Mouse (Mus musculus): ENCODE measurements around the gene Krr1. TPM values are rescaled to one million over a fixed set of nuclear protein-coding genes. Genes with fewer than 3 reads are reported as not detected.
"Not testable (repeated sequence)": the region's sequence is repeated elsewhere in the genome, so short reads cannot be mapped to it uniquely, and the experiment has no call there.

The Krr1 gene
- polyA plus RNA-seq, 1 experiment, result not detected

GRCm38 (mm10) chr10:111996911-111997347, 24.5 kb downstream of the Krr1 start:
- H3K4me3 ChIP-seq (ENCODE audit: insufficient read depth, low read depth, low read length), result no peak overlapping the region
- TF ChIP-seq POLR2A (IDR thresholded peaks at IDR 0.05; ENCODE audit: insufficient read depth, low read depth, low read length) (no peak), CTCF (IDR thresholded peaks at IDR 0.05; ENCODE audit: insufficient read depth, low read depth, low read length) (no peak)
- H3K4me1 ChIP-seq (ENCODE audit: control insufficient read depth, insufficient read depth, low read length), result no peaks in the 10 kb centered on the region
- 82% methylated on average over 8 of the region's 8 CpGs for WGBS
- no peak overlapping the region for H3K27ac ChIP-seq (ENCODE audit: insufficient read depth, low read depth, low read length)

- Histone ChIP-seq H3K4me3 (ENCODE audit: insufficient read depth, low read depth, low read length) (no peak overlapping the region), H3K4me1 (ENCODE audit: control insufficient read depth, insufficient read depth, low read length) (no peaks in the 10 kb centered on the region), H3K27ac (ENCODE audit: insufficient read depth, low read depth, low read length) (no peak overlapping the region)
- no peak for TF ChIP-seq POLR2A (IDR thresholded peaks at IDR 0.05; ENCODE audit: insufficient read depth, low read depth, low read length)
These were observed 25.2 kb downstream of the Krr1 start for GRCm38 (mm10) chr10:111997671-111998070.

GRCm38 (mm10) chr10:111999765-112000164, 27.3 kb downstream of the Krr1 start:
- no peak overlapping the region for H3K4me3 ChIP-seq (ENCODE audit: insufficient read depth, low read depth, low read length)
- no peak overlapping the region for H3K27ac ChIP-seq (ENCODE audit: insufficient read depth, low read depth, low read length)
- TF ChIP-seq POLR2A (IDR thresholded peaks at IDR 0.05; ENCODE audit: insufficient read depth, low read depth, low read length), result no peak
- TF ChIP-seq CTCF (IDR thresholded peaks at IDR 0.05; ENCODE audit: insufficient read depth, low read depth, low read length), result no peak
- WGBS, result 67% methylated on average over 3 of the region's 3 CpGs
- no peaks in the 10 kb centered on the region for H3K4me1 ChIP-seq (ENCODE audit: control insufficient read depth, insufficient read depth, low read length)

- Histone ChIP-seq H3K4me3 (ENCODE audit: insufficient read depth, low read depth, low read length) (no peak overlapping the region), H3K27ac (ENCODE audit: insufficient read depth, low read depth, low read length) (no peak overlapping the region), H3K4me1 (ENCODE audit: control insufficient read depth, insufficient read depth, low read length) (no peaks in the 10 kb centered on the region)
- no peak for TF ChIP-seq CTCF (IDR thresholded peaks at IDR 0.05; ENCODE audit: insufficient read depth, low read depth, low read length)
- no peak for TF ChIP-seq POLR2A (IDR thresholded peaks at IDR 0.05; ENCODE audit: insufficient read depth, low read depth, low read length)
- WGBS, result 84% methylated on average over 5 of the region's 5 CpGs
These were observed 28.1 kb downstream of the Krr1 start for GRCm38 (mm10) chr10:112000568-112000967.

- TF ChIP-seq CTCF (IDR thresholded peaks at IDR 0.05; ENCODE audit: insufficient read depth, low read depth, low read length) (no peak), POLR2A (IDR thresholded peaks at IDR 0.05; ENCODE audit: insufficient read depth, low read depth, low read length) (no peak)
- H3K4me3 ChIP-seq (ENCODE audit: insufficient read depth, low read depth, low read length), result no peak overlapping the region
- no peak overlapping the region for H3K27ac ChIP-seq (ENCODE audit: insufficient read depth, low read depth, low read length)
- H3K4me1 ChIP-seq (ENCODE audit: control insufficient read depth, insufficient read depth, low read length), result no peaks in the 10 kb centered on the region
- 91% methylated on average over 2 of the region's 2 CpGs for WGBS
These were observed 28.9 kb downstream of the Krr1 start for GRCm38 (mm10) chr10:112001350-112001749.

GRCm38 (mm10) chr10:112001756-112002520, 29.5 kb downstream of the Krr1 start:
- 87% methylated on average over 9 of the region's 9 CpGs for WGBS
- no peak overlapping the region for H3K27ac ChIP-seq (ENCODE audit: insufficient read depth, low read depth, low read length)
- H3K4me1 ChIP-seq (ENCODE audit: control insufficient read depth, insufficient read depth, low read length), result no peaks in the 10 kb centered on the region
- TF ChIP-seq POLR2A (IDR thresholded peaks at IDR 0.05; ENCODE audit: insufficient read depth, low read depth, low read length), result no peak
- TF ChIP-seq CTCF (IDR thresholded peaks at IDR 0.05; ENCODE audit: insufficient read depth, low read depth, low read length), result no peak
- no peak overlapping the region for H3K4me3 ChIP-seq (ENCODE audit: insufficient read depth, low read depth, low read length)

GRCm38 (mm10) chr10:112002544-112003215, 30.2 kb downstream of the Krr1 start, which contains the start of gene Glipr1:
Gene Glipr1, minus strand, starts transcription at chr10:112002631.
- Histone ChIP-seq H3K4me3 (ENCODE audit: insufficient read depth, low read depth, low read length) (no peak within 1 kb of the TSS), H3K4me1 (ENCODE audit: control insufficient read depth, insufficient read depth, low read length) (no peaks in the 10 kb centered on the region), H3K27ac (ENCODE audit: insufficient read depth, low read depth, low read length) (no peak within 1 kb of the TSS)
- 69% methylated on average over 9 of the region's 9 CpGs for WGBS
- TF ChIP-seq POLR2A (IDR thresholded peaks at IDR 0.05; ENCODE audit: insufficient read depth, low read depth, low read length), result no peak
- no peak for TF ChIP-seq CTCF (IDR thresholded peaks at IDR 0.05; ENCODE audit: insufficient read depth, low read depth, low read length)

GRCm38 (mm10) chr10:112009511-112009910, 37.0 kb downstream of the Krr1 start:
- H3K27ac ChIP-seq (ENCODE audit: insufficient read depth, low read depth, low read length); H3K4me3 ChIP-seq (ENCODE audit: insufficient read depth, low read depth, low read length); H3K4me1 ChIP-seq (ENCODE audit: control insufficient read depth, insufficient read depth, low read length): not testable (repeated sequence)
- WGBS, result 77% methylated on average over 1 of the region's 1 CpGs

GRCm38 (mm10) chr10:112023585-112023984, 51.1 kb downstream of the Krr1 start:
- no peak overlapping the region for H3K4me3 ChIP-seq (ENCODE audit: insufficient read depth, low read depth, low read length)
- WGBS, result 82% methylated on average over 2 of the region's 2 CpGs
- no peak overlapping the region for H3K27ac ChIP-seq (ENCODE audit: insufficient read depth, low read depth, low read length)
- no peaks in the 10 kb centered on the region for H3K4me1 ChIP-seq (ENCODE audit: control insufficient read depth, insufficient read depth, low read length)
- TF ChIP-seq CTCF (IDR thresholded peaks at IDR 0.05; ENCODE audit: insufficient read depth, low read depth, low read length) (no peak), POLR2A (IDR thresholded peaks at IDR 0.05; ENCODE audit: insufficient read depth, low read depth, low read length) (no peak)

GRCm38 (mm10) chr10:112028689-112029088, 56.2 kb downstream of the Krr1 start:
- 68% methylated on average over 3 of the region's 3 CpGs for WGBS
- H3K27ac ChIP-seq (ENCODE audit: insufficient read depth, low read depth, low read length); H3K4me1 ChIP-seq (ENCODE audit: control insufficient read depth, insufficient read depth, low read length); H3K4me3 ChIP-seq (ENCODE audit: insufficient read depth, low read depth, low read length): not testable (repeated sequence)
